Mouse (Mus musculus) thymus, adult 2 months (tissue): Measurements from ENCODE around the gene Scgb1c1.

ENCODE experiments used
- CTCF ChIP-seq: fragments of 200-500 bp; IDR thresholded peaks from 2 replicates; pipeline ENCODE4 v1.5.1; 2012; ENCODE audit warnings: mild to moderate bottlenecking, control low read depth, low read length, moderate library complexity, borderline replicate concordance; ENCODE audit not compliant: control insufficient read depth, poor library complexity, insufficient read depth; ENCODE audit errors: extremely low read depth
- POLR2A ChIP-seq: fragments of 200-500 bp; IDR thresholded peaks from 2 replicates; pipeline ENCODE4 v1.6.1; 2012; ENCODE audit warnings: mild to moderate bottlenecking, low read length, control low read depth, moderate library complexity; ENCODE audit not compliant: control insufficient read depth, poor library complexity, insufficient read depth; ENCODE audit errors: extremely low read depth

- no peak for TF ChIP-seq CTCF
- no peak for TF ChIP-seq POLR2A
These were observed 10.2 kb upstream of the Scgb1c1 start, which contains the start of gene Urah for GRCm38 (mm10) chr7:140834968-140835757.
